Mouse (Mus musculus) stomach, postnatal 0 days (tissue): ENCODE measurements around the gene Lrrn2. TPM values are rescaled to one million over a fixed set of nuclear protein-coding genes. Genes with fewer than 3 reads are reported as not detected.

Experiments used
- ATAC-seq: fragments of 200-750 bp; cut with Nextera tagmentation; 2 replicates; pipeline ENCODE4 v1.8.0; 2017; ENCODE audit not compliant: low FRiP score, low TSS enrichment
- DNase-seq: peaks from one replicate; pipeline ENCODE4 v3.0.0-alpha.2; 2016; ENCODE audit warnings: low spot score
- H3K27ac ChIP-seq: fragments of 300-500 bp; sonication (generic); replicated peaks from 2 replicates; pipeline ENCODE4 v1.5.1; 2014; ENCODE audit warnings: mild to moderate bottlenecking, control low read depth
- H3K27me3 ChIP-seq: fragments of 300-500 bp; sonication (generic); 2 replicates; pipeline ENCODE4 v1.6.1; 2014; ENCODE audit warnings: low read length; ENCODE audit not compliant: control insufficient read depth, insufficient read depth
- H3K36me3 ChIP-seq: fragments of 300-500 bp; sonication (generic); 2 replicates; pipeline ENCODE4 v1.6.1; 2014; ENCODE audit warnings: low read length, mixed read lengths; ENCODE audit not compliant: control insufficient read depth, insufficient read depth
- H3K4me1 ChIP-seq: fragments of 300-500 bp; sonication (generic); replicated peaks from 2 replicates; pipeline ENCODE4 v1.6.1; 2014; ENCODE audit warnings: antibody characterized with exemption; ENCODE audit not compliant: control insufficient read depth, insufficient read depth
- H3K4me2 ChIP-seq: fragments of 300-500 bp; sonication (generic); replicated peaks from 2 replicates; pipeline ENCODE4 v1.6.1; 2014; ENCODE audit warnings: low read depth, mild to moderate bottlenecking, control low read depth, moderate library complexity
- H3K4me3 ChIP-seq: fragments of 300-500 bp; sonication (generic); 2 replicates; pipeline ENCODE4 v1.5.1; 2014; ENCODE audit warnings: low read depth, low read length, control low read depth
- H3K9ac ChIP-seq: fragments of 300-500 bp; sonication (generic); 2 replicates; pipeline ENCODE4 v1.6.1; 2014; ENCODE audit warnings: mild to moderate bottlenecking, low read length, control low read depth, mixed read lengths
- H3K9me3 ChIP-seq: fragments of 300-500 bp; sonication (generic); 2 replicates; pipeline ENCODE4 v1.6.1; 2016; ENCODE audit warnings: low read length; ENCODE audit not compliant: control insufficient read depth
- CTCF ChIP-seq: IDR thresholded peaks from 2 replicates; pipeline ENCODE4 v1.5.1; 2016; ENCODE audit warnings: antibody characterized with exemption, low read depth, mild to moderate bottlenecking, moderate library complexity
- EP300 ChIP-seq: optimal IDR thresholded peaks from 2 replicates; pipeline ENCODE3; 2016; ENCODE audit warnings: antibody characterized with exemption
- WGBS: fragments of 180-500 bp; shearing (Covaris S2); extraction: QIAGEN DNeasy Blood & Tissue Kit; methylation state at CpG from one replicate; pipeline ENCODE4 v1.1.7; 2014; 5-methylcytosine and 5-hydroxymethylcytosine counted together
- polyA plus RNA-seq: library from polyadenylated mRNA; unstranded; fragments of >200 nt; fragmentation: Nextera tagmentation; extraction: Ambion mirVana; gene quantifications from 2 replicates; pipeline ENCODE4 v1.2.1, GENCODE M21; 2015

Lrrn2 gene
- 1.7 and 2.1 TPM in 2 replicates for polyA plus RNA-seq

DNA sequence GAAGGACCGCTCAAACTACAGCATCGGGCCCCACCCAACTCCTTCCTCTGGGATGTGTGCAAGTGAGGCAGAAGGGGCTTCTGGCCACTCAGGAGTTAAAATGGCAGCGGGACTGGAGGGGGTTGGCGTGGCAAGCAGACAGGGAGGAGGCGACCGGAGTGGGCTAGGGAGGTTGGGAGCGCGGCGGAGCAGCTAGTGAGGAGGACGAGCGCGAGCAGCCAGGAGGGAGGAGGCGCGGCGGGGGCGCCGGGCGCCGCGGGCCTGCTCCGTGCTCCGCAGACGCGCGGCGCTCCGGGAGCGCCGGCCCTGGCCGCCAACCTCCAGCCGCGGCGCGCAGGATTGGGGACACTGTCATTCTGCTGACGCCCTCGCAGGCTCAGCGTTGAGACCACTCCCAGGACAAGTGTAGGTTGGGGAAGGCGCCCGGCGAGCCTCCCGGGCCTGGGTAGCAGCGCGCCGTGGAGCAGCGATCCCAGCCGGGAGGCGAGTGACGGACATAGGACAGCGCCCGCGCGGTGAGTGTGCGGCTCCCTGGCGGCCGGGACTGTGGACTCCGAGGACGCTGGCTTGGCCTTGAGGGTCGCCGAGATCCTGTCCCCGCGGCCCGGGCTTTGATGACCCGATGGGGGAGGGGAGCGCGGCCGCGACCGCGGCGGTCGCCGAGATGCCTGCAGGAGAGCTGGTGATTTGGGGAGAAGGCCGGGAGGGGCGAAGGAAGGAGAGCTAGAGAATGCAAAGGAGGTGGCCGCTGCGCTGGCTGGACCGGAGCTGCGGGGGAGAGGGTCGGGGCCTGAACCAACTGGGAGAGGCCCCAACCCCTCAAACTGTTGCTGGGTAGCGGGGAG, at the start of gene Lrrn2:
Gene Lrrn2 (plus strand): TSS at position 113 of the 845 bp plus-strand sequence.
- TF ChIP-seq CTCF (no peak), EP300 (no peak)
- Histone ChIP-seq H3K27me3 (peaks cover 7% of the 10 kb centered on the region; the same call in 1 of the 2 replicates), H3K4me3 (peak within 1 kb of the TSS; percentile 50), H3K4me1 (no peaks in the 10 kb centered on the region), H3K27ac (no peak within 1 kb of the TSS; the same call in 1 of the 2 replicates), H3K9ac (peak within 1 kb of the TSS; percentile 55), H3K9me3 (no peaks in the 10 kb centered on the region), H3K4me2 (peak within 1 kb of the TSS; percentile 88), H3K36me3 (no peaks in the 10 kb centered on the region)
- ATAC-seq = peak; percentile 58; the same call in 1 of the 2 replicates
- peak; percentile 29 for DNase-seq
- under 1% methylated on average over 66 of the region's 80 CpGs for WGBS

GRCm38 (mm10) chr1:132831963-132832362, 48.1 kb upstream of the Lrrn2 start:
- Histone ChIP-seq H3K27ac (no peak overlapping the region), H3K27me3 (no peaks in the 10 kb centered on the region), H3K4me1 (no peaks in the 10 kb centered on the region), H3K4me3 (no peak overlapping the region), H3K9ac (no peak overlapping the region), H3K36me3 (no peaks in the 10 kb centered on the region), H3K4me2 (no peak overlapping the region), H3K9me3 (no peaks in the 10 kb centered on the region)
- no peak for DNase-seq
- 81% methylated on average over 4 of the region's 4 CpGs for WGBS
- no peak for ATAC-seq
- TF ChIP-seq EP300 = no peak

GRCm38 (mm10) chr1:132834037-132834436, 46.0 kb upstream of the Lrrn2 start:
- Histone ChIP-seq H3K9ac (no peak overlapping the region), H3K36me3 (no peaks in the 10 kb centered on the region), H3K27me3 (no peaks in the 10 kb centered on the region), H3K4me1 (no peaks in the 10 kb centered on the region), H3K4me2 (no peak overlapping the region), H3K27ac (no peak overlapping the region), H3K9me3 (no peaks in the 10 kb centered on the region), H3K4me3 (no peak overlapping the region)
- ATAC-seq = no peak
- DNase-seq = no peak
- WGBS = 35% methylated on average over 8 of the region's 8 CpGs
- TF ChIP-seq EP300 (no peak), CTCF (no peak)

GRCm38 (mm10) chr1:132836895-132837294, 43.2 kb upstream of the Lrrn2 start:
- no peak for TF ChIP-seq CTCF
- no peak for TF ChIP-seq EP300
- H3K27ac ChIP-seq = no peak overlapping the region
- no peak overlapping the region for H3K4me3 ChIP-seq
- H3K9me3 ChIP-seq = no peaks in the 10 kb centered on the region
- no peaks in the 10 kb centered on the region for H3K27me3 ChIP-seq
- H3K4me1 ChIP-seq = no peaks in the 10 kb centered on the region
- DNase-seq (no peak), ATAC-seq (no peak)
- H3K9ac ChIP-seq = no peak overlapping the region
- H3K36me3 ChIP-seq = no peaks in the 10 kb centered on the region
- no peak overlapping the region for H3K4me2 ChIP-seq
- 70% methylated on average over 8 of the region's 8 CpGs for WGBS

- H3K4me3 ChIP-seq = no peak overlapping the region
- TF ChIP-seq EP300 (no peak), CTCF (no peak)
- no peaks in the 10 kb centered on the region for H3K36me3 ChIP-seq
- H3K4me1 ChIP-seq = no peaks in the 10 kb centered on the region
- no peak overlapping the region for H3K9ac ChIP-seq
- ATAC-seq (no peak), DNase-seq (no peak)
- no peaks in the 10 kb centered on the region for H3K27me3 ChIP-seq
- H3K4me2 ChIP-seq = no peak overlapping the region
- WGBS = 59% methylated on average over 5 of the region's 5 CpGs
- no peak overlapping the region for H3K27ac ChIP-seq
- H3K9me3 ChIP-seq = no peaks in the 10 kb centered on the region
These were observed 42.4 kb upstream of the Lrrn2 start for GRCm38 (mm10) chr1:132837691-132838090.

DNA sequence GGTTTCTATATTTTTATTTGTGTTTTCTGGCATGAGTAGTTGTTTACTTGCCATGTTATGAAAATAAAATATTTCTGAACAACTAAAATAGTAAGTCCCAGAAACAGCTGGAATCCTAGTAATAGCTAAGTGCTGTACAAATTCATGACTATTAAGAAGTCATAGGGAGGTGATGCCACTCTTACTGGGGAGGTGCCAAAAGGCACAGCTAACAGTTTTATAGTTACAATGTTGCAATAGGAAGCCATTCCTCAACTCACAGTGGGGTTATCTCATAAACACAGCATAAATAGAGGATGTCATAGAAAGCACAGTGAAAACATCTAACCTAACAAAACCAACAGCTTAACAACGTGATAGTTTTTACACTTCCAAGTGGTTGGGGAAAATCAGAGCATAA, 41.7 kb upstream of the Lrrn2 start:
- Histone ChIP-seq H3K9me3 (no peaks in the 10 kb centered on the region), H3K27me3 (no peaks in the 10 kb centered on the region), H3K9ac (no peak overlapping the region), H3K4me3 (no peak overlapping the region), H3K27ac (no peak overlapping the region), H3K4me2 (no peak overlapping the region), H3K36me3 (no peaks in the 10 kb centered on the region), H3K4me1 (no peaks in the 10 kb centered on the region)
- 68% methylated on average over 1 of the region's 1 CpGs for WGBS
- TF ChIP-seq CTCF (no peak), EP300 (no peak)
- no peak for DNase-seq
- ATAC-seq = no peak
